Mouse (Mus musculus): ENCODE measurements around the gene Tgfa. TPM values are rescaled to one million over a fixed set of nuclear protein-coding genes. Genes with fewer than 3 reads are reported as not detected.

The Tgfa gene
- polyA plus RNA-seq, 1 experiment, result 3.2 TPM

- Histone ChIP-seq H3K27ac (ENCODE audit: insufficient read depth, low read depth, low read length) (no peak overlapping the region), H3K36me3 (ENCODE audit: control insufficient read depth, insufficient read depth, low read length) (no peaks in the 10 kb centered on the region), H3K4me1 (ENCODE audit: control insufficient read depth, insufficient read depth, low read length) (no peaks in the 10 kb centered on the region), H3K27me3 (replicated peaks; ENCODE audit: control insufficient read depth, insufficient read depth, low read length) (no peaks in the 10 kb centered on the region), H3K4me3 (ENCODE audit: insufficient read depth, low read depth, low read length) (no peak overlapping the region)
- TF ChIP-seq CTCF (conservative IDR thresholded peaks at IDR 0.05; ENCODE audit: insufficient read depth, insufficient read length, low read depth, low read length) (no peak), POLR2A (IDR thresholded peaks at IDR 0.05; ENCODE audit: low read depth, low read length) (no peak)
- WGBS, result 86% methylated on average over 3 of the region's 3 CpGs
- no peak for DNase-seq
These were observed 18.0 kb downstream of the Tgfa start for GRCm38 (mm10) chr6:86212871-86213640.

GRCm38 (mm10) chr6:86218066-86218465 lies 23.0 kb downstream of the Tgfa start:
- 89% methylated on average over 2 of the region's 2 CpGs for WGBS
- no peaks in the 10 kb centered on the region for H3K36me3 ChIP-seq (ENCODE audit: control insufficient read depth, insufficient read depth, low read length)
- no peak overlapping the region for H3K4me3 ChIP-seq (ENCODE audit: insufficient read depth, low read depth, low read length)
- TF ChIP-seq POLR2A (IDR thresholded peaks at IDR 0.05; ENCODE audit: low read depth, low read length) (no peak), CTCF (conservative IDR thresholded peaks at IDR 0.05; ENCODE audit: insufficient read depth, insufficient read length, low read depth, low read length) (no peak)
- H3K27me3 ChIP-seq (replicated peaks; ENCODE audit: control insufficient read depth, insufficient read depth, low read length), result no peaks in the 10 kb centered on the region
- H3K27ac ChIP-seq (ENCODE audit: insufficient read depth, low read depth, low read length), result no peak overlapping the region
- no peaks in the 10 kb centered on the region for H3K4me1 ChIP-seq (ENCODE audit: control insufficient read depth, insufficient read depth, low read length)
- no peak for DNase-seq

GRCm38 (mm10) chr6:86218739-86219138 lies 23.7 kb downstream of the Tgfa start:
- no peaks in the 10 kb centered on the region for H3K4me1 ChIP-seq (ENCODE audit: control insufficient read depth, insufficient read depth, low read length)
- 93% methylated on average over 4 of the region's 4 CpGs for WGBS
- DNase-seq, result no peak
- H3K27ac ChIP-seq (ENCODE audit: insufficient read depth, low read depth, low read length), result no peak overlapping the region
- H3K4me3 ChIP-seq (ENCODE audit: insufficient read depth, low read depth, low read length), result no peak overlapping the region
- no peaks in the 10 kb centered on the region for H3K27me3 ChIP-seq (replicated peaks; ENCODE audit: control insufficient read depth, insufficient read depth, low read length)
- TF ChIP-seq POLR2A (IDR thresholded peaks at IDR 0.05; ENCODE audit: low read depth, low read length), result no peak
- no peak for TF ChIP-seq CTCF (conservative IDR thresholded peaks at IDR 0.05; ENCODE audit: insufficient read depth, insufficient read length, low read depth, low read length)
- no peaks in the 10 kb centered on the region for H3K36me3 ChIP-seq (ENCODE audit: control insufficient read depth, insufficient read depth, low read length)

GRCm38 (mm10) chr6:86219494-86219893 lies 24.5 kb downstream of the Tgfa start:
- Histone ChIP-seq H3K4me1 (ENCODE audit: control insufficient read depth, insufficient read depth, low read length) (no peaks in the 10 kb centered on the region), H3K27ac (ENCODE audit: insufficient read depth, low read depth, low read length) (no peak overlapping the region), H3K27me3 (replicated peaks; ENCODE audit: control insufficient read depth, insufficient read depth, low read length) (no peaks in the 10 kb centered on the region), H3K4me3 (ENCODE audit: insufficient read depth, low read depth, low read length) (no peak overlapping the region), H3K36me3 (ENCODE audit: control insufficient read depth, insufficient read depth, low read length) (no peaks in the 10 kb centered on the region)
- peak; percentile 26 for DNase-seq
- TF ChIP-seq CTCF (conservative IDR thresholded peaks at IDR 0.05; ENCODE audit: insufficient read depth, insufficient read length, low read depth, low read length) (no peak), POLR2A (IDR thresholded peaks at IDR 0.05; ENCODE audit: low read depth, low read length) (no peak)
- WGBS, result 57% methylated on average over 5 of the region's 5 CpGs

- no peak for DNase-seq
- Histone ChIP-seq H3K36me3 (ENCODE audit: control insufficient read depth, insufficient read depth, low read length) (no peaks in the 10 kb centered on the region), H3K27me3 (replicated peaks; ENCODE audit: control insufficient read depth, insufficient read depth, low read length) (no peaks in the 10 kb centered on the region), H3K27ac (ENCODE audit: insufficient read depth, low read depth, low read length) (no peak overlapping the region), H3K4me3 (ENCODE audit: insufficient read depth, low read depth, low read length) (no peak overlapping the region), H3K4me1 (ENCODE audit: control insufficient read depth, insufficient read depth, low read length) (no peaks in the 10 kb centered on the region)
- 83% methylated on average over 4 of the region's 4 CpGs for WGBS
- TF ChIP-seq POLR2A (IDR thresholded peaks at IDR 0.05; ENCODE audit: low read depth, low read length), result no peak
- no peak for TF ChIP-seq CTCF (conservative IDR thresholded peaks at IDR 0.05; ENCODE audit: insufficient read depth, insufficient read length, low read depth, low read length)
These were observed 25.1 kb downstream of the Tgfa start for GRCm38 (mm10) chr6:86220171-86220570.

- DNase-seq, result peak; percentile 2
- 47% methylated on average over 7 of the region's 7 CpGs for WGBS
- no peak overlapping the region for H3K4me3 ChIP-seq (ENCODE audit: insufficient read depth, low read depth, low read length)
- TF ChIP-seq POLR2A (IDR thresholded peaks at IDR 0.05; ENCODE audit: low read depth, low read length) (no peak), CTCF (conservative IDR thresholded peaks at IDR 0.05; ENCODE audit: insufficient read depth, insufficient read length, low read depth, low read length) (no peak)
- no peaks in the 10 kb centered on the region for H3K4me1 ChIP-seq (ENCODE audit: control insufficient read depth, insufficient read depth, low read length)
- H3K27me3 ChIP-seq (replicated peaks; ENCODE audit: control insufficient read depth, insufficient read depth, low read length), result no peaks in the 10 kb centered on the region
- H3K36me3 ChIP-seq (ENCODE audit: control insufficient read depth, insufficient read depth, low read length), result no peaks in the 10 kb centered on the region
- H3K27ac ChIP-seq (ENCODE audit: insufficient read depth, low read depth, low read length), result no peak overlapping the region
These were observed 27.4 kb downstream of the Tgfa start for GRCm38 (mm10) chr6:86222381-86222780.

- Histone ChIP-seq H3K4me1 (ENCODE audit: control insufficient read depth, insufficient read depth, low read length) (no peaks in the 10 kb centered on the region), H3K4me3 (ENCODE audit: insufficient read depth, low read depth, low read length) (no peak overlapping the region), H3K27me3 (replicated peaks; ENCODE audit: control insufficient read depth, insufficient read depth, low read length) (no peaks in the 10 kb centered on the region), H3K27ac (ENCODE audit: insufficient read depth, low read depth, low read length) (no peak overlapping the region), H3K36me3 (ENCODE audit: control insufficient read depth, insufficient read depth, low read length) (no peaks in the 10 kb centered on the region)
- TF ChIP-seq POLR2A (IDR thresholded peaks at IDR 0.05; ENCODE audit: low read depth, low read length), result no peak
- no peak for TF ChIP-seq CTCF (conservative IDR thresholded peaks at IDR 0.05; ENCODE audit: insufficient read depth, insufficient read length, low read depth, low read length)
- no peak for DNase-seq
These were observed 30.6 kb downstream of the Tgfa start for GRCm38 (mm10) chr6:86225604-86226003.

Measured in kidney, adult 2 months (tissue).